Mouse (Mus musculus): ENCODE measurements around the gene Gp5. TPM values are rescaled to one million over a fixed set of nuclear protein-coding genes. Genes with fewer than 3 reads are reported as not detected.

Gene Gp5
- polyA plus RNA-seq, 1 experiment, result 0.36 TPM

DNA sequence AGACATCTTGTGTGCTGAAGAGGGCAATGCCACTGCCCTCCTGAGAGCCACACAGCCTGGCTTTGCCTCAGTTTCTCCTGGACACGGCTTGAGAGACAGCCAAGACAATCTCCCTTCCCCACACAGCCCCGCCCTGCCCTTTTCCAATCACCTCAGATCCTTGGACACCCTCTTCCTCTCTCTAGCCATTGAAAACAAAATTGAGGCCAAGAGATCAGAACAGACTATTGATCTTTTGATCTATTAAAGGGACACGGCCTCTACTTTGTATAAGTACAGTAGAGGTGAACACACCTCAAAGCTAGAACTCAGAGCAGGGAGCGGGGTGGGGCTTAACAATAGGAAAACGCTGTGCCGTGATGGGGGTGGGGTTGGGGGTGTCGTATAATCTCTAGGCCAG lies 52.1 kb downstream of the Gp5 start:
- Histone ChIP-seq H3K27ac (ENCODE audit: insufficient read depth, low read length) (no peak overlapping the region), H3K9ac (ENCODE audit: low read depth, poor library complexity, severe bottlenecking) (no peak overlapping the region), H3K4me1 (ENCODE audit: control insufficient read depth, insufficient read depth, low read length) (peaks cover 2% of the 10 kb centered on the region), H3K27me3 (ENCODE audit: control insufficient read depth, insufficient read depth, low read length, poor library complexity, severe bottlenecking) (no peaks in the 10 kb centered on the region), H3K4me3 (ENCODE audit: low read depth, low read length) (no peak overlapping the region), H3K9me3 (replicated peaks; ENCODE audit: control insufficient read depth, insufficient read depth, low read length, poor library complexity, severe bottlenecking) (no peaks in the 10 kb centered on the region), H3K36me3 (ENCODE audit: control insufficient read depth, insufficient read depth, low read length, poor library complexity, severe bottlenecking) (no peaks in the 10 kb centered on the region)
- no peak for TF ChIP-seq EP300 (IDR thresholded peaks at IDR 0.05; ENCODE audit: insufficient read depth, low read depth, low read length)

DNA sequence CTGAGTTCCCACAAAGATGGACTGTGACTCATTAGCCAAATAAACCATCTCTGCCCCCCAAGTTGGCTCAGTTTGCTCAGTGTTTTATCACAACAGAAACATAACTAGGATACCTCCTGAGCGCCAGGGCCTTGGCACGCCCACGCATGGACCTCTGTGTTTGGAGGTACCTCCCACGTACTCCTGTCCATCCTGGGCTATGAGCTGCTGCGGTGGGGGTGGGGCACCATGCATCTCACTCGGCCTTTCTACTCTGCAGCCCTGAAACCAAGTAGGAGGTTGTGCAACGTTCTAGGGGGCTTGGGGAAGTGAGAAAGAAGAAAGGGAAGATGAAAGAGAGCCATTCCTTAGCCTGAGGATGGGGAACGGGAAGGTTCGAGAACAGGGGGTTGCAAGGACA lies 52.9 kb downstream of the Gp5 start:
- Histone ChIP-seq H3K9ac (ENCODE audit: low read depth, poor library complexity, severe bottlenecking) (no peak overlapping the region), H3K9me3 (replicated peaks; ENCODE audit: control insufficient read depth, insufficient read depth, low read length, poor library complexity, severe bottlenecking) (no peaks in the 10 kb centered on the region), H3K27me3 (ENCODE audit: control insufficient read depth, insufficient read depth, low read length, poor library complexity, severe bottlenecking) (no peaks in the 10 kb centered on the region), H3K27ac (ENCODE audit: insufficient read depth, low read length) (no peak overlapping the region), H3K4me3 (ENCODE audit: low read depth, low read length) (no peak overlapping the region), H3K4me1 (ENCODE audit: control insufficient read depth, insufficient read depth, low read length) (peaks cover 2% of the 10 kb centered on the region), H3K36me3 (ENCODE audit: control insufficient read depth, insufficient read depth, low read length, poor library complexity, severe bottlenecking) (no peaks in the 10 kb centered on the region)
- TF ChIP-seq POLR2A (IDR thresholded peaks at IDR 0.05; ENCODE audit: insufficient read depth, low read length) (no peak), CTCF (IDR thresholded peaks at IDR 0.05; ENCODE audit: low read depth, low read length) (no peak), EP300 (IDR thresholded peaks at IDR 0.05; ENCODE audit: insufficient read depth, low read depth, low read length) (no peak)

Other genes starting within 250 kb of the Gp5 start
- 37.8 and 41.0 TPM in 2 replicates for gene Hes1, start 246.4 kb downstream of the Gp5 start, polyA plus RNA-seq (2011; ENCODE audit: insufficient read depth, insufficient read length, low read depth, missing spikeins)
- gene Cpn2, start 43.3 kb downstream of the Gp5 start, polyA plus RNA-seq (2011; ENCODE audit: insufficient read depth, insufficient read length, low read depth, missing spikeins), result not detected in 2 replicates
- gene Lrrc15, start 27.5 kb downstream of the Gp5 start, polyA plus RNA-seq (2011; ENCODE audit: insufficient read depth, insufficient read length, low read depth, missing spikeins), result 1.5 and 2.1 TPM in 2 replicates
- 139 and 151 TPM in 2 replicates for gene Atp13a3, start 95.2 kb upstream of the Gp5 start, polyA plus RNA-seq (2011; ENCODE audit: insufficient read depth, insufficient read length, low read depth, missing spikeins)
- gene Tmem44, start 240.1 kb upstream of the Gp5 start, polyA plus RNA-seq (2011; ENCODE audit: insufficient read depth, insufficient read length, low read depth, missing spikeins), result 4.2 and 5.4 TPM in 2 replicates

Data from ES-Bruce4 (cell line).